Mouse (Mus musculus) liver, embryonic 14.5 days (tissue): ENCODE measurements around the gene Dnajc21.

Experiments used
- CTCF ChIP-seq: IDR thresholded peaks from 2 replicates; pipeline ENCODE4 v1.5.1; 2016; ENCODE audit warnings: antibody characterized with exemption, low read depth, control low read depth
- EP300 ChIP-seq: IDR thresholded peaks from 2 replicates; pipeline ENCODE4 v1.6.1; 2016; ENCODE audit warnings: antibody characterized with exemption, low read depth

DNA sequence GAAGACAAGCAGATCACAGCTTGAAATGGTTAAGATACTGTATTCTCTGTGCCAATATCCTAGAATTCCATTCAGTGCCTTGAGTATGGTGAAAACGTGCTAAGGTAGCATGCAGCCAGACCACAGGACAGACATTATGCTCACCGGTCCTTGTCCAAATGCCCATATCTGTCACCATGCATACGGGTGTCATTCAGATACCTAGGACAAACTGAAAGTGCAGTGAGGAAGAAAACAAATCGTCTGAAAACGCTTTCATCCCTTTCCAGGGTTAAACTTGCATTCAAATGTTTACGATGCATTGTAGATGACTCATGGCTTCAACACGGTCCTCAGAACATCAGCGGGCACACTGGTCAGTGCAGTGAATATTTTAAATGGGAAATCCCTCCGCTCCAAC, 28.8 kb downstream of the Dnajc21 start:
- TF ChIP-seq CTCF: no peak
- no peak for TF ChIP-seq EP300
